Mouse (Mus musculus): ENCODE measurements around the gene Ccdc60. TPM values are rescaled to one million over a fixed set of nuclear protein-coding genes. Genes with fewer than 3 reads are reported as not detected.
A peak's percentile ranks its signal among the peaks of the same experiment; 100 is the strongest.
"Not testable (repeated sequence)": the region's sequence is repeated elsewhere in the genome, so short reads cannot be mapped to it uniquely, and the experiment has no call there.

Ccdc60 gene
- total RNA-seq, 4 experiments from 2014 or later = 0.14 to 0.52 (median 0.38) TPM

- DNase-seq (ENCODE audit: low spot score in 2 of 2) = no peak
These were observed 94.3 kb downstream of the Ccdc60 start for GRCm38 (mm10) chr5:116194499-116194898.

DNA sequence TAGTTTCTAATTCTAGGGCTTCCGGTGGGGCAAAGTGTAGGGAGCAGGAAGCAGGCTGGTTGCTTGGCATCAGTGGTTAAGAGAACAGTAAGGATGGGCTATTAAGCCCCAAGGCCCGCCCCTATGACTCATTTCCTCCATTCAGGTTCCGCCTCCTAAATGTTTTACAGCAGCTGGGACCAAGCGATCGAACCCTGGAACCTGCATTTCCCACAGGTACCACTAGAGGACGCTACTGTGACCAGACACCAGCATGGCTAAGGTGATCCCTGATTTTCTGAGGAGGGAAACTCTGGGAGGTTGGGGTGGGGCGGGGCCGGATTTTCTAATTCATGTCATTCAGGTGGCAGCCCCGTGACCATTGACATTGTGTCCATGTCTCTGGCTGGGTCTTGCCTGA lies 96.1 kb downstream of the Ccdc60 start:
- DNase-seq (ENCODE audit: low spot score in 2 of 2) = no peak

DNA sequence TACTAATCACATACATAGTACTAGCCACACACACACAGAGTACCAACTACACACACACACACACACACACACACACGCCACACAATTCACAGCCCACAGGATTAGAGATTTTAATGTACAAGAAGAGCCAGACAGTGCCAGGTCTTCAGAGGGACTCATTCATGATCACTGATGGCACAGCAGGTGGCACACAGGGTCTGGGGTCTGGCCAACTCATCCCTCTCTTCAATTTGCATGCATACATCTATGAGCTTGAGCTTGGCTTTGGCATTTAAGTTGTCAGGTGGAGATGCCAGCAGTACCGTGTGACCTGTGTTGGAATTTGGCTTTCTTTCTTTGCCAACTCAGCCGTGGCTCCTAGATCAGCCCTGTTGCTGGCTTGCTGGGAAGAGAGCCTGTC lies 97.2 kb downstream of the Ccdc60 start:
- DNase-seq (ENCODE audit: low spot score in 2 of 2) = no peak

GRCm38 (mm10) chr5:116189818-116190217 lies 99.0 kb downstream of the Ccdc60 start:
- no peak for DNase-seq (ENCODE audit: low spot score in 2 of 2)

DNA sequence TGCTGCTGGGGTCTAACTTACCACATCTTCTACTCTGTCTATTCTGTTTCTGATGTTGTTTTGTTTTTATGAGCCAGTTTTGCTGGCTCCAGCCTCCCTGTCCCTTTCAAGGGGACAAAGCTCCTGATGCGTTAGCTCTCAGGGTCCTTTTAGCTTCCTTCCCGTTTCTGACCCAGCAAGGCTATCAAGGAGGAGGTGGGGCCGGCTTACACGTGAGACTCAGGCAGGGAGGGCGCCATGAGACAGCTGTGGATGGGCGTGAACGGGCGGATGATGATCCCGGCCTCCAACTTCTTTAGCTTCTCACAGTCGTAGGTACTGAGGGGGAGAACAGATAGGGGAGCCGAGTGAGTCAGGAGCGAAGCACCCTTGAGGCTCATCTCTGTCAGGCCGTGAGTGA lies 108.2 kb downstream of the Ccdc60 start:
- DNase-seq (ENCODE audit: low spot score in 2 of 2) = no peak

- no peak for DNase-seq (ENCODE audit: low spot score in 2 of 2)
These were observed 117.1 kb downstream of the Ccdc60 start for GRCm38 (mm10) chr5:116171721-116172120.

GRCm38 (mm10) chr5:116166965-116167364 lies 121.8 kb downstream of the Ccdc60 start:
- DNase-seq (ENCODE audit: low spot score in 2 of 2) = no peak

GRCm38 (mm10) chr5:116165203-116165888 lies 123.4 kb downstream of the Ccdc60 start:
- DNase-seq (ENCODE audit: low spot score in 2 of 2) = no peak

GRCm38 (mm10) chr5:116154811-116155210 lies 134.0 kb downstream of the Ccdc60 start:
- no peak for DNase-seq (ENCODE audit: low spot score in 2 of 2)

DNA sequence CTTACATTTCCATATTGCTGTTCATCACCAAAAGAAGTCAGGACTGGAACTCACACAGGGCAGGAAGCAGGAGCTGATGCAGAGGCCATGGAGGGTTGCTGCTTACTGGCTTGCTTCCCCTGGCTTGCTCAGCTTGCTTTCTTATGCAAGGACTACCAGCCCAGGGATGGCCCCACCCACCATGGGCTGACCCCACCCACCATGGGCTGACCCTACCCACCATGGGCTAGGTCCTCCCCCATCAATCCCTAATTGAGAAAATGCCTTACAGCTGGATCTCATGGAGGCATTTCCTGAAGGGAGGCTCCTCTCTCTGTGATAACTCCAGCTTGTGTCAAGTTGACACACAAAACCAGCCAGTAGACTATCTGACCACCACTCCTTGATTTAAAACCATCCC lies 142.3 kb downstream of the Ccdc60 start:
- DNase-seq (ENCODE audit: low spot score in 2 of 2) = not testable (repeated sequence)

- DNase-seq (ENCODE audit: low spot score in 2 of 2) = no peak
These were observed 144.1 kb downstream of the Ccdc60 start for GRCm38 (mm10) chr5:116144711-116145110.

DNA sequence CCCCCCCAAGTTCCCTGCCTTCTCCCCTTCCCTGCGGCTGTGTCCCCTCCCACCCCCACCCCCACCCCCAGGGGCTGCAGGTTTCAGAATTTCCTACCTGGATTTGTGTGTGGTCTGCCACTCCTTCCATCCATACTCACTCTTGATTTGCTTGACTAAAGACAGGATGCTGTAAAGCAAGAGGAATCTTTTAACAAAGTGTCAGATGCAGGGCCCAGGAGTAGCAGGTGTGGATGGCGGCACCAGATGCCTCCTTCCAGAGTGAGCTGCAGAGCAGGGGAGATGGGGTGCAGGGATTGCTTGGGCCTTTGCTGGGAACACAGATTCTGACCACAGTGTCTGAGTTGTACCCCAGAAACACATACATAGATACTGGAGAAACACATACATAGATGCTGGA lies 148.1 kb downstream of the Ccdc60 start:
- DNase-seq (ENCODE audit: low spot score in 2 of 2) = no peak

GRCm38 (mm10) chr5:116123344-116123743 lies 165.4 kb downstream of the Ccdc60 start:
- DNase-seq (ENCODE audit: low spot score in 2 of 2) = peak; percentile 74 to 89

GRCm38 (mm10) chr5:116116567-116116966 lies 172.2 kb downstream of the Ccdc60 start:
- DNase-seq (ENCODE audit: low spot score in 2 of 2) = peak in 1 of 2 experiments; percentile 36

- DNase-seq (ENCODE audit: low spot score in 2 of 2) = no peak
These were observed 172.7 kb downstream of the Ccdc60 start for GRCm38 (mm10) chr5:116116110-116116509.

DNA sequence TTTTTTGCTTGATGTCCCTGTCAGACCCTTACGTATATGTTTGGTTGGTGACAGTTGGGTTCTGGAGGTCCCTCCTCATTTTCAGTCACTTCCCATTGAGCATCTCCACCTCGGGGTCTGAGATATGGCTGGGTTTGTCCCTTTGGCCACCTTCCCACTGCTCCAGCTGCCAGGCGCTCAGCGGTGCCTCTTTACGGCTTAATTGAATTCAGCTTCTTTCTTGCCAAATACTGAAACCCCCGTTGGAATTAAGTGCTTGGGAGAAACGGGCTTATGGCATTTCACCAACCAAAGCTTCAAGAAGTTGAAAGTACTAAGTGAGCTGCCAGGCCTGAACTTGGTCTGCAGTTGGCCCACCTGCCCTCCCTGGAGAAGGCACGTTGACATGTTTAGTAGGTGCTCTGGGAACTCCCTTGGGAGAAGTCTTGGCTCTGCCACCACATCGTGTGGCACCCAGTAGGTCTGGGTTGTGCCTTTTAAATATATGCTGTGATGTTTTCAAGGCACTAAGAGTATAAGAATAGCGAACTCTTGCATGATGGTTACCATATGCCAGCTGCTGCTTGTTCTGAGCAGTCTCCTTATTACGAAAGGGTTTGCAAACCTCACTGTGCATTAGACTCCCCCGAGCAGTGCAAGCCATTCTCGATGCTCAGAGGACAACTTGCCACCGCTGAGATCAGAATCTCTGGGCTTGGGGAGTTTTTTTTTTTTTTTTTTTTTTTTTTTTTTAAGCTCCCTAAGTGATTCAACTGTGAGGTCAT lies 173.5 kb downstream of the Ccdc60 start:
- DNase-seq (ENCODE audit: low spot score in 2 of 2) = no peak

DNA sequence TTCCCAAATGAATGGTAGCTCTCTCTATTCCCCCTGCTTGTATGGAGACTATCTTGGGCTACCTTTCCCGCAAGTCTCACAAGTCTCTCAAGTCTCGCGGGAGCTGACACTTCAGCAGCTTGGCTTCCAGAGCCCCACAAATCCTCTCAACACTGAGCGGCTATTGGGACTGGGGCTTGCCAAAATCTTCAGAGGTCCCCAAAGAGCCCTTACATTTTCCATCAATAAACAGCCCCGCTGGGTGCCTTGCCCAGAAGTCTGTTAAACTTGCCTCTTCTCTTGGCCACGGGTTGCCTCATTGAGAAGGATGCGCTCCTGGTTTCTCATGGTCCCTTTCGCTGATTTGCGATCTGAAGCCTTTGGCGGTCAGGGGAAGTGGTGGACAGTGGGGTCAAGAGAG lies 180.1 kb downstream of the Ccdc60 start:
- no peak for DNase-seq (ENCODE audit: low spot score in 2 of 2)

DNA sequence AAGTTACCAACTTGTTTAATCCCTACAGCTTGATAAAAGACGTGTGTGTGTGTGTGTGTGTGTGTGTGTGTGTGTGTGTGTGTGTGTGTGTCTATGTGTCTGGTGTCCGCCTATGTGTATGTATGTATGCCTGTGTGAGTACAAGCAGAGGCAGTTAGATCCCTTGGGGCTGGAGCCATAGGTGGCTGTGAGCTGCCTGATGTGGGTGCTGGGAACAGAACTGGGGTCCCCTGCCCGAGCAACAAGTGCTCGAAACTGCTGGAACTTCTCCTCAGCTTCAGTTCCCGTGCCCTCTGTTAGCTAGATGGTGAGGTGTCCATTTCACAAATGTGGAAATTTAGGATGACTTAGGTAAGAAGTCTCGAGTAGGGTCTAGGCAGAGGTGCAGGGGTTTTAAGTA lies 204.6 kb downstream of the Ccdc60 start:
- DNase-seq (ENCODE audit: low spot score in 2 of 2) = no peak

- no peak for DNase-seq (ENCODE audit: low spot score in 2 of 2)
These were observed 205.7 kb downstream of the Ccdc60 start, which contains the start of gene Tmem233 for GRCm38 (mm10) chr5:116083081-116083480. Gene Tmem233, minus strand, starts transcription at chr5:116083244.

GRCm38 (mm10) chr5:116082241-116082900 lies 206.4 kb downstream of the Ccdc60 start:
- no peak for DNase-seq (ENCODE audit: low spot score in 2 of 2)

GRCm38 (mm10) chr5:116081616-116082015 lies 207.2 kb downstream of the Ccdc60 start:
- no peak for DNase-seq (ENCODE audit: low spot score in 2 of 2)

GRCm38 (mm10) chr5:116080736-116081135 lies 208.0 kb downstream of the Ccdc60 start:
- DNase-seq (ENCODE audit: low spot score in 2 of 2) = no peak
